Mouse (Mus musculus): ENCODE data around the gene Ascl1. TPM values are rescaled to one million over a fixed set of nuclear protein-coding genes. Genes with fewer than 3 reads are reported as not detected.

Gene Ascl1
- 2.0 and 2.5 TPM in 2 replicates for total RNA-seq (2021)
- long read RNA-seq, partial matches to known transcripts, result 0 of 2 reads
- long read RNA-seq, other reads (novel, unspliced or antisense), result 0 of 2 reads

- DNase-seq, result peak; percentile 10
These were observed at the start of gene Ascl1 for GRCm38 (mm10) chr10:87493576-87493975. TSS of gene Ascl1 (minus strand) at chr10:87493660.

- no peak for DNase-seq
These were observed 40.7 kb upstream of the Ascl1 start for GRCm38 (mm10) chr10:87534172-87534571.

- DNase-seq, result no peak
These were observed 28.2 kb upstream of the Ascl1 start, which contains the start of gene Pah for GRCm38 (mm10) chr10:87521646-87522045. TSS of gene Pah (plus strand) at chr10:87521795.

- DNase-seq, result no peak
These were observed 27.1 kb upstream of the Ascl1 start for GRCm38 (mm10) chr10:87520401-87521116.

- no peak for DNase-seq
These were observed 25.1 kb upstream of the Ascl1 start for GRCm38 (mm10) chr10:87518585-87518984.

GRCm38 (mm10) chr10:87513052-87513451, 19.6 kb upstream of the Ascl1 start:
- DNase-seq, result no peak

- no peak for DNase-seq
These were observed 15.1 kb upstream of the Ascl1 start for GRCm38 (mm10) chr10:87508581-87508980.

- DNase-seq, result peak; percentile 58
These were observed 10.5 kb upstream of the Ascl1 start for GRCm38 (mm10) chr10:87503946-87504345.

- DNase-seq, result no peak
These were observed 8.8 kb upstream of the Ascl1 start for GRCm38 (mm10) chr10:87502283-87502682.

GRCm38 (mm10) chr10:87501659-87502042, 8.2 kb upstream of the Ascl1 start:
- DNase-seq, result no peak

GRCm38 (mm10) chr10:87500926-87501658, 7.6 kb upstream of the Ascl1 start:
- no peak for DNase-seq

GRCm38 (mm10) chr10:87497056-87497455, 3.6 kb upstream of the Ascl1 start:
- no peak for DNase-seq

- peak; percentile 69 for DNase-seq
These were observed 1.1 kb upstream of the Ascl1 start for GRCm38 (mm10) chr10:87494596-87494995.

- DNase-seq, result no peak
These were observed 716 bp upstream of the Ascl1 start for GRCm38 (mm10) chr10:87494176-87494575.

- peak; percentile 70 for DNase-seq
These were observed 554 bp downstream of the Ascl1 start for GRCm38 (mm10) chr10:87492661-87493551.

GRCm38 (mm10) chr10:87492332-87492660, 1.2 kb downstream of the Ascl1 start:
- DNase-seq, result no peak

GRCm38 (mm10) chr10:87491485-87492040, 1.9 kb downstream of the Ascl1 start:
- DNase-seq, result no peak

- DNase-seq, result no peak
These were observed 3.1 kb downstream of the Ascl1 start for GRCm38 (mm10) chr10:87490328-87490727.

- no peak for DNase-seq
These were observed 4.0 kb downstream of the Ascl1 start for GRCm38 (mm10) chr10:87489246-87490009.

- peak; percentile 41 for DNase-seq
These were observed 4.9 kb downstream of the Ascl1 start for GRCm38 (mm10) chr10:87488429-87489145.
